Mouse (Mus musculus) G1E (cell line): ENCODE data around the gene Tchp.

Experiments
- CTCF ChIP-seq: IDR thresholded peaks from 2 replicates; pipeline ENCODE4 v1.5.1; 2012; ENCODE audit warnings: low read depth, low read length, inconsistent platforms, mixed read lengths
- GATA1 ChIP-seq: IDR thresholded peaks from 2 replicates; pipeline ENCODE4 v1.6.1; 2012; ENCODE audit warnings: borderline replicate concordance, low read length, inconsistent platforms, mixed read lengths
- GATA2 ChIP-seq: IDR thresholded peaks from 2 replicates; pipeline ENCODE4 v1.6.1; 2012; ENCODE audit warnings: low read depth, low read length, inconsistent platforms, borderline replicate concordance
- POLR2AphosphoS5 ChIP-seq: IDR thresholded peaks from 2 replicates; pipeline ENCODE4 v1.6.1; 2012; ENCODE audit warnings: low read depth, low read length, inconsistent platforms; ENCODE audit not compliant: insufficient replicate concordance
- TAL1 ChIP-seq: conservative IDR thresholded peaks from 2 replicates; pipeline ENCODE4 v1.6.1; 2012; ENCODE audit warnings: low read depth, low read length, inconsistent platforms, mixed read lengths

DNA sequence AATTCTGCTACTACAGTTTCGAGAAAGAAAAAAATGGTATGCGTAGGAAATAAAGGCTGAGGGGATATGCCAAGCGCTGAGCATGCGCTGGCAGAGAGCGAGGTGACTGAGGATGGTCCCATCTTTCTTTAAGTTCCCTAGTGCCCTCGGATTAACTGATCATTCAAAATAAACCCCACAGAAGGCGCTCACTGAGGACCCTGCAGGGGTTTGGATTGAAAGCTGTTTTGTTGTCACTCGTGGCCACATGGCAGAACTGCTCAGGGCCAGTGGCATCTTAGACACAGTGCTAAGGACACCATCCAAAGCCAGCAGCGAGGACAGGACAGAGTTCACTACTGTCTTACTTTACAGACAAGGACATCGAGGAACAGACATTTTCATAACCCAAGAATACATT, 42.8 kb downstream of the Tchp start:
- TF ChIP-seq CTCF: no peak
- TF ChIP-seq GATA1: no peak
- no peak for TF ChIP-seq POLR2AphosphoS5
- no peak for TF ChIP-seq TAL1
- no peak for TF ChIP-seq GATA2
